Mouse (Mus musculus): ENCODE measurements at regions not wholly inside any gene's neighbourhood (a gene's known extent, or its start where the extent isn't known, plus 50 kb on each side); places are given as distances from the start of the nearest gene placed in this dataset.

DNA sequence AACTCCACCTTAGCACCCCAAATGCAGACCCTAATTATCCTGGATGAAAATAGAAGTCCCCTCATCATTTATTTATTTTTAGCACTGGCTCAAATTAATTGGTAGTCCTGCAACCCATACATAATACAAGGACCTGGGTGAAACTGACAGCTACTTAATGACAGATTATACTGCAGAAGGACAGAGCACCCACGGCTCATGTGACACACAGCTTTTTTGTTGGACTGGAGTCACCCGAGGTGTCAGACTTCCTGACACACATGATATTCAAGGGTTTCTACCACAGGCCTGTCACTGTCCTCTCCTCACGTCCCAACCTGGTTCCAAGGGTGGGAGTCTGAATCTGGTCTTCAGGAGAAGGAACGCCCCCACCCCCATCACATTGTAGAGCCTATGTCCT, 156.5 kb downstream of the Kit start:
- no peak for ATAC-seq (ENCODE audit: extremely low read depth, insufficient number of reproducible peaks, low FRiP score, low TSS enrichment)
- Histone ChIP-seq H3K4me3 (no peak overlapping the region), H3K27me3 (replicated peaks) (no peaks in the 10 kb centered on the region), H3K4me2 (no peak overlapping the region), H3K9ac (no peak overlapping the region), H3K4me1 (0 out of 2 replicates have a peak, but pooled peaks cover 3% of the 10 kb centered on the region), H3K27ac (replicated peaks) (no peak overlapping the region), H3K9me3 (peaks cover 4% of the 10 kb centered on the region; the same call in 1 of the 2 replicates), H3K36me3 (peaks cover 5% of the 10 kb centered on the region; the same call in 1 of the 2 replicates)
- WGBS: 54% methylated on average over 4 of the region's 4 CpGs

DNA sequence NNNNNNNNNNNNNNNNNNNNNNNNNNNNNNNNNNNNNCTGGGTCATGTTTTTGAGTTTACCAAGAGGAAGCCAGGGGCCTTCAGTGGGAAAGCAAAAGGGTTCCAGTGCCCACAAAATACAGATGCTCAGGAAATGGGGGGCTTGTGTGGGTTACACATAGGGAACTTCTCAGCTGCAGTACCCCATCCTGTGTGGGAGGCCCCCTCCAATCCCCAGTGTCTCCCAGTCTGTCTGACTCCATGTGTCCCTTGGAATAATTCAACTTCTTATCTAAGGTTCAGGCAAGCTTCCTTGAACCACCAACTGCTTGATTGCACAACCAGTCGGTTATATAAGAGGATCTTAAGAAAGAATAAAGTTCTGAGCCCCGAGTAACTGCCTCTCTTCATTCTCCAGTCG, 156.0 kb downstream of the Kit start:
- Histone ChIP-seq H3K4me3 (no peak overlapping the region), H3K4me1 (0 out of 2 replicates have a peak, but pooled peaks cover 3% of the 10 kb centered on the region), H3K27me3 (replicated peaks) (no peaks in the 10 kb centered on the region), H3K4me2 (no peak overlapping the region), H3K9me3 (no peaks in the 10 kb centered on the region), H3K27ac (replicated peaks) (no peak overlapping the region), H3K9ac (no peak overlapping the region), H3K36me3 (0 out of 2 replicates have a peak, but pooled peaks cover 2% of the 10 kb centered on the region)
- no peak for ATAC-seq (ENCODE audit: extremely low read depth, insufficient number of reproducible peaks, low FRiP score, low TSS enrichment)
- 50% methylated on average over 3 of the region's 3 CpGs for WGBS

DNA sequence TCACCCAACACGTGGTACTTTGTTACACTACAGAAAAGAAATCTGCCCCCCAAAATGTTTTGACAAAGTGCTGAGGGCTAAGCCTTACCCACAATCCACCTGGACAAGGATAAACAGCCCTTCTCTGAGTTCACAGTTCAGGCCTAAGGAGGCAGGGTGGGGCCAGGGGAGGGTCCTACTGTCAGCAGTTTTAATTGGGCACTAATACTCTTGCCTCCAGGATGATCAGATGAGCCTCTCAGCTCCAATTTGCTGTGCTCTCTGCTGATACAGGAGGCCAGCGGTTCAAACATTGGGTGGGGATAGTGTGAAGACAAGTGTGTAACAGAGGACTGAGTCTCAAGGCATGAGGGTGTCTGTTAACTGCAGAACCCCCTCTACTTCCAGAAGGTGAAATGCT, 146.6 kb downstream of the Kit start:
- no peak overlapping the region for H3K27ac ChIP-seq (replicated peaks)
- WGBS: 63% methylated on average over 2 of the region's 2 CpGs

DNA sequence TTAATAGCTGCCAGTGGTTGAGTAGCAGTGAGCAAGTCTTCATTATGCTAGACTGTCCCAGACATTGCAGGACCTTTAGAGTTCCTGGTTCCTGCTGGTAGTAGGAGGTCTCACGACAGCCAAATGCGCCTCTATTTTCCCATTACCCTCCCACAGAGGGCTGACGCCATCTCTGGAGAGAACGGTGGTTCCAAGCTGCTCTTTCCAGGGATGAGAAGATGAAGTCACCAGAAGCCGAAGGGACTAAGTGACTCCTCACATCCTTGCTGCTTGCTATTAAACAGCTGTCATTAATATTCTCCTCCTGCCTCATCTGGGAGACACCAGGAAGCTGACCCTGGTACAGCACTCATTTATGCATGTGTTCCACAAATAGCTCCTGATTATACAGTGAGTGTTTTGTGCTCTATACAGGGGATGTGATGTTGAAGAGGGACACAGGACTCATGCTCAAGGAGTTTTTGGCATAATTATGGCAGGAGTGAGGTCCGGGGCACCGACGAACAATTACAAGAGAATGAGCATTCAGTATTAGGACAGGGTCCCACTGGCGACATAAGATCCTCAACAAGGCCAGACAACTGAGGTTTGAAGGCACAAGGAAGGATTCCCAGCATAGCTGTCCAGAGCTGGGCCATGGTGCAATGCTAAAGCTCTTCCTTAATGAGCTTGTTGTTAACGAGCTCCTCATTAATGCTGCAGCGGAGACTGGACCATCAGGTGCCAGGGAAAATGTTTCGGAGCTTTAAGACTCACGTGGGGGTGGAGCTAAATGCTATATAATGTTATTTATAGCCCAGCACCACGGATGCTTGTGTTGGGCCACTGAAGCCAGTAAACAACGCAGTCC, 145.6 kb downstream of the Kit start:
- 71% methylated on average over 15 of the region's 15 CpGs for WGBS
- ATAC-seq (ENCODE audit: extremely low read depth, insufficient number of reproducible peaks, low FRiP score, low TSS enrichment): no peak

More for the DNA sequence above, 146.6 kb downstream of the Kit start:
- ATAC-seq (ENCODE audit: extremely low read depth, insufficient number of reproducible peaks, low FRiP score, low TSS enrichment): no peak
- no peak overlapping the region for H3K9ac ChIP-seq
- H3K36me3 ChIP-seq: no peaks in the 10 kb centered on the region
- no peaks in the 10 kb centered on the region for H3K9me3 ChIP-seq
- peaks cover 25% of the 10 kb centered on the region for H3K4me1 ChIP-seq
- no peak overlapping the region for H3K4me3 ChIP-seq
- no peaks in the 10 kb centered on the region for H3K27me3 ChIP-seq (replicated peaks)
- H3K4me2 ChIP-seq: no peak overlapping the region

DNA sequence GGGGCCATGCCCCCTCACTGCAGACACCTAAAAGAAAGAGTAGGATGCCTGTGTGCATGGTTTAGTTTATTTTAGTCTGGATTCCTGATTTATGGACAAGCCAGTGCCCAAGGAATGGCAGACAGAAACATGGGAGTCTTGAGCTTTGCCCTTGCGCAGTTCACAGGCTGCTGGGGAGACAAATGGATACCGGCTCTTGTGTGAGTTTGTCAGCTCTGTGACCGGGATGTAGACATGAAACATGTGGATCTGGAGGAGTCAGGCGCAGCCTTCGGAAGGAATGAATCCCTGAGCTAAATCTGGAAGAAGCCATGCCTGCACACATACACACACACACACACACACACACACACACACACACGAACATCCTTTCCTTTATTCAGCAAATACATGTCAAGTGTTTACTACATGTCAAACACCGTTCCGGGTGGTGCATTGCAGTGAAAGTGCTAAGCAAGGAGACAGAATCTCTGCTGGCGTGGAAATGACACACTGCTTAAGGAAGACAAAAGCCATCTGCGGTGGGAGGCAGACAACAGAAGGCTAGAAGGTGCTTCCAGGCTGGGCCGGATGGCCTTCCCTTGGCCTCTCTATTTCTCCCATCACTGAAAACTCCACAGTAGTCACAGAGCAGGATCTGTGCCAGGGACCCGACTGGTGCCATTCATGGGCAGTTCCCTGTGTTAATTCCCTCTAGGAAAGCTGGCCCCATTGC, 144.0 kb downstream of the Kit start:
- Histone ChIP-seq H3K4me2 (no peak overlapping the region), H3K4me3 (no peak overlapping the region), H3K36me3 (no peaks in the 10 kb centered on the region), H3K27ac (replicated peaks) (no peak overlapping the region), H3K27me3 (replicated peaks) (no peaks in the 10 kb centered on the region), H3K9ac (no peak overlapping the region), H3K9me3 (0 out of 2 replicates have a peak, but pooled peaks cover 3% of the 10 kb centered on the region), H3K4me1 (peaks cover 25% of the 10 kb centered on the region)
- no peak for ATAC-seq (ENCODE audit: extremely low read depth, insufficient number of reproducible peaks, low FRiP score, low TSS enrichment)
- 77% methylated on average over 12 of the region's 12 CpGs for WGBS

More for the DNA sequence above, 145.6 kb downstream of the Kit start:
- H3K27me3 ChIP-seq (replicated peaks): no peaks in the 10 kb centered on the region
- no peak overlapping the region for H3K9ac ChIP-seq
- peaks cover 25% of the 10 kb centered on the region for H3K4me1 ChIP-seq
- H3K4me3 ChIP-seq: no peak overlapping the region
- no peak overlapping the region for H3K4me2 ChIP-seq
- no peak overlapping the region for H3K27ac ChIP-seq (replicated peaks)
- no peaks in the 10 kb centered on the region for H3K36me3 ChIP-seq
- no peaks in the 10 kb centered on the region for H3K9me3 ChIP-seq

All from heart, embryonic 13.5 days (tissue).